Mouse (Mus musculus) brain, adult 2 months (tissue): ENCODE data around the gene Fxyd5.

Source experiments
- DNase-seq: peaks from one replicate; pipeline ENCODE4 v3.0.0; 2011; ENCODE audit warnings: low read depth, low spot score

Fxyd5 gene

DNA sequence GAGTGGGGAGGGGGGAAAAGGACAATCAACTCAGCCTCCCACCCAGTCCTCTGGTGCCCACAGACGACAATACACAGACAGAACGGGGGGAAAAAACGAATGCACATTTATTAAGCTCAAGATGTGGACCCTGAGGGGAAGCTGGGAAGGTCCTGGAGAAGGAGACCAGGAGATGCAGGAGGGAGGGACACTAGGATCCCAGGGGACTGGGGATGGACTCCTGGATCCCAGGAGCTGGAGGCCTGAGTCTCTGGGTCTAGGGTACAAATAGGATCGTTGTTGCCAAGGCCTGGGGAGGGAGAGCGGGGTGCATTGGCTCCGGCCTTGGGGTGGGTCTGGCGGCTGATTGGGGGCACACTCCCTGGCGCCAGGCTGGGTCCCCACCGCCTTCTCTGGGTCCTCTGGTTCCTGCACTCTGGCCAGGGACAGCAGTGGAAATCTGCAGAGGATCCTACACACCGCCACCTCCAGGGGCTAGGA lies at the start of gene Fxyd5:
Gene Fxyd5, minus strand, starts transcription at position 51 of the 480 bp plus-strand sequence.
- DNase-seq, result no peak

DNA sequence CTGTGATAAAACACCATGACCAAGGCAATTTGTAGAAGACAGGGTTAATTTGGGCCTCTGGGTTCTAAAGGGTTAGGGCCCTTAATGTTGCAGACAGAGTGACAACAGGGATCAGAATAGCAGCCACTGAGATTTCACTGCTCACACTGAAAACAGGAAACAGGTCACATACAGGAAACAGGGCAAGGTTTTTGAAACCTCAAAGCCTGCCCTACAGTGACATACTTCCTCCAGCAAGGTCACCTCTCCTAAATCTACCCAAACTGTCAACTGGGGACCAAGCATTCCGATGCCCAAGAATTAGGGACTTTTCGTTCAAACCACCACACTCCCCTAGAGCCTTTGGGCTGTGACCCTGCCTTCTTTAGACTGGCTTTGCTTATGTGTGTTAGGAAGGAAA lies 47.4 kb upstream of the Fxyd5 start:
- no peak for DNase-seq

DNA sequence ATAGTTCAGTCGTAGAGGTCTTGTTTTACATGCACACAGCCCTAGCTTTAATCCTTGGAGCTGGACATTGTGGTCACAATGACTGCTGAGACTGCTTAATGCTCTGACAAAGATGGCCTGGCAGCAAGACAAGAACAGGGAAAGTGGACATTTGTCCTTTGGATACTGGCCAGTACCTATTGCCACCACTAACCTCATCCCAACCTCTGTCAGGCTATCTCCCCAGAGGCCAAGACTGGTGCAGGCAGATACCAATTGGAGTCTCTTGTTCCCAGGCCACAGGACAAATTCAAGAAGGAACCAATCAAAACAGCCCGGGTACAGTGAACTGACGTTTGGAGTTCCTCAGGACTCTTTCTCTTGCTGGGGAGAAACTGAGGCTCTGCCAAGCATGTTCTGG lies 45.9 kb upstream of the Fxyd5 start:
- no peak for DNase-seq

DNA sequence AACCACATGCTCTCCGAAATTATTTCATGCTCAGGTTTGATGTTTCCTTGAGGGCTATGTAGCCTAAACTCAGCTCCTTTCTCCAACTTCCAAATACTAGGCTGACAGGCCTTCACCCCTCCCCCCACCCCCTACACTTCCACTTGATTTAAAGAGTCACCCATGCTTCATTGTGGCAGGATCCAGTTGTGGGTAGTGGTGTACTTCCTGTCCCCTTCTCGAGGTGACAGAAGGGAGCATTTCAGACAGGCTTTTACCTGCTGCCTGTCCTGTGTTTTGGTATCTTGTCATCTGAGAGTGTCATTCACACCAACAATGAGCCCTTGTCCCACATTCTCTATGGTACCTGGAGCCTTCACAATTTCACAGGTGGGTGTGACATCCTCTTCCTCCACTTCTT lies 45.0 kb upstream of the Fxyd5 start:
- no peak for DNase-seq

DNA sequence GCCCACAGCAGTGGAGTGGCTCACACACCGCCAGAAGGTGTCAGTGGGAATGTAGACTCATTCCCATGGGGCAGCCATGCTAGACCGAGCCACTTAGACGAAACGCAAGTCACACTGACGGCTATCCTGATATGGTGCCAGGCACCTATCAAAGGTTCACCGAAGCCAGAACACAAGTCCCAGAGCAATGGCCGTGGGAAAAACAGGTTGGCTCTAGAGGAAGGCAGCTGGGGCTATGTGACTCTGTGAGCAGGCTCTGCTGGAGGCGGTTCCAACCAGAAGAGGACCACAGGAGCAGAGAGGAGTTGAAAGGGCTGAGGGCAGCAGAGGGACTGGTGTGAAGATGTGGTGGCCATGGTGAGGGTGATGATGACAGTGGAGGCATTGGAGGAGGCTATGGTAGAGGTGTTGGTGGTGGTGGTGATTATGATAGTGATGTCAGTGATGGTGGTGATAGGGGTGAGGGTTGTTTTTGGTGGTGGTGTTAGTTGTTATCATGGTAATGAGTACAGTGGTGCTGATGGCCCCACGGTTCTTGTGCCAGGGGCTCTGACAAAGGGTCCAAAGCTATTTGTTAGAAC lies 44.0 kb upstream of the Fxyd5 start:
- no peak for DNase-seq

DNA sequence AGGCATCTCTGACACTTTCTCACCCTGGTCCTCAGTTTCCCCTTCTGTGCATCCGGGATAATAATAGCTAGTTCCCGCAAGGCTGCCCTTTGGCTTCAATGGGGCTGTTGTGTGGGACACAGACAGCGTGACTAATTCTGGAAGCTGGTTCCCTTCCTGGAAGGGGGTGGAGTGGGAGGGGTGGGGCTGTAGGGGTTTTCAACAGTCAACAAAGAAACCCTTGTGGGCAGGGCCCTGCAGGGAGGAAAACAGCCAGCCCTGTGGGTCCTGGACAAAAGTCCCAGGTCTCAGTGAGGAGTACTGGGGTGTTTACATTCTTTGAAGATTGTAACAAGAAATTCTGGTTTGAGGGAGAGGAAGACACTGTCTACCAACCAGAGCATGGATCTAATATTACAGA lies 42.9 kb upstream of the Fxyd5 start:
- DNase-seq, result peak; percentile 88

DNA sequence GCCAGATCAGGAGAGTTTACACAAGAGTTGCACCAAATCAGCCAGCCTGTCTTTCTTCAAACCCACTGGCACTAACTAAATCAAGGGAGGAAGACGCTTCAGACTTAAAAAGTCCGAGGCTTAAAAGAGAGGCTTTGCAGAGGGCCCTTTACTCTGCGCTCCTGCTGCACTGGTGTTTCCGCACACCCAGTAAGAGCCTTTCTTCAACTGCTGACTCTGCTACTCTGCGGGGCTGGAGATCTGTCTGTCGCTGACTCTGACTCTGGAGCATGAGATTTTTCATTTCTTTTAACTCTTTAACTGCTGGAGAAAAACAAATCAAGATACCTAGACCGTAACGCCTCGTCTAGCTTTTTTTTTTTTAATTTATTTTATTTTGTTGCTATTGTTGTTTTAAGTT lies 41.9 kb upstream of the Fxyd5 start:
- no peak for DNase-seq

DNA sequence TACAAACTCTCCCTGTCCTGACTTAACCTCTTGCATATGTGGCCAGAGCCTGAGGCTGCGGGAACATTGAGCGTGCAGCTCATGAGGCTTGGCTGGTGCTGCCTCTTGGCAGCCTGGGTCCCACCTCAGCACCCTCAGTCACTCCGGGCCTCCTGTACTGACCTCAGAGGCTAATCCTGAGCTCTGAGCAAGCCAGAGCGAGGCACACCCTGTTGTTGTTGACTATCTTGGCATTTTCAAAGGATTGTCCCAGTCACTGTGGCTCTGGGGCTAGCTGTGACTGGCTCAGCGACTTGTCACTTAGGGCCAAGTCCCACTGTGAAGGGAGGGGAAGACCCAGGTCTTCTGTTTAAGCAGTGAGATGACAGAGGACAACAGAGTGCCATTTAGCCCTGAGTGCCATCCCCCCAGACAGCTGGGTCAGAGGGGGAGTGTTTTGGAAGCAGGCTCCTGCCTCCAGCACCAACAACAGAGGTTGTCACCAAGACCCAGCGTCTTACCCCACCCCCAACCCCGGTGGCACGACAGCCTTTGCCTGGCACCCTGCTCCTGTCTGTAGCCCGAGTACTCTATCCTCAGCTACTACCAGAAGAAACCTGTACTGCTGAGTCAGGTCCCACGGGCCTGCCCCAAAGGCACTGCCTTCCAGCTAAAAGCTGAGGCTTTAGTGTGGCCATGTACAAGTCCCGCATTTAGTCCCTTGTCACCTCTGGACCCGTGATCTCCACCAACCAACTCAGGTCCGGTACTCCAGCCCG lies 40.7 kb upstream of the Fxyd5 start:
- peak; percentile 93 for DNase-seq

DNA sequence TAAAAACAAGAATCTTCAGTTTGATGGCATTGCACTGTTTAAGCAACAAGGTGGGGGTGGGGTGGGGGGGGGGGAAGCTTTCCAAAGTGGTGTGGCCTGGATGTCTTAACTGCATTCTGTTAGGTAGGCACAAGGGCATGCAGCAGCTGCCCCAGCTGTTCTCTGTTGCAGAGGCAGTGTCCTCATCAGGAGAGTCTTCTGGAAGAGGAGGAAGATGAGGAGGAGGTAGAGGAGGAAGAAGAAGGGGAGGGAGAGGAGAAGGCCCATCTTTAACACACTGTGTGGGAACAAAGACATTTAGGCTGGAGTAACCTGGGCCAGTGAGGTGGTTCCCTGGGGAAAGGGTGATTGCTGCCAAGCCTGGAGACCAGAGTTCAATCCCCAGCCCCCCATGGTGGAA lies 39.8 kb upstream of the Fxyd5 start:
- DNase-seq, result no peak

DNA sequence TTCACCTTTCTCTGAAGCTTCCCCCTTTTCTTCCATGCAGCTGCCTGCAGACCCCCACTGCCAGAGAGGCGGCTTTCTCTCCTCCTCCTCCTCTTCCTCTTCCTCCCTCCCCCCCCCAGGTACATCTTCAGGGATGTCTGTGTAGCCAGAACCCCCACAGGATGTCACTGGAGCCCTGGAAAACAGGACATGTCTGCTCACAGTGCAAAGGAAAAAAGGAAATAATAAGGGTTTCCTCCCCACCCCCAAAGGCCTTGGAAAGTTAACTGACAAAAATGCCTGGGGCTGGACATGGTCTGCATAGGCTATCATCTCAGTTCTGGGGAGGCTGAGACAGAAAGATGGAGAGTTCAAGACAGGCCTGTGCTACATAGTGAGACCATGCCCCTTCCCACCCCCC lies 38.8 kb upstream of the Fxyd5 start:
- no peak for DNase-seq

DNA sequence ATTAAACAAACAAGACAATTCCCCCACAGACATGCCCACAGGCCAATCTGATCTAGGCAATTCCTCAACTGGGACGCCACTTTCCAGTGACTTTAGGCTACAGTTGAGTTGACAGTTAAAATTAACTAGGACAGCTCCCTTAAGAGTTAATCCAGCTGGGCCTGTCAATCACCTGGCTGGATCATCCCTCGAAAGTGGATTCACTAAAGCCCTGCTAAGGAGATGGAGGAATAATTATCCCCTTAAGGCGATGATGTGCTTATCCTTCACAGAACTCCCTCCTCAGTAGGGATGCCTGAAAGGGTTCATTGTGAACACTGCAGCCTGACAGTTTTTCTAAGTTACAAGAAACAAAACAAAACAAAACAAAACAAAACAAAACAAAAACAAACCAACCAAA lies 38.3 kb upstream of the Fxyd5 start:
- DNase-seq, result no peak

DNA sequence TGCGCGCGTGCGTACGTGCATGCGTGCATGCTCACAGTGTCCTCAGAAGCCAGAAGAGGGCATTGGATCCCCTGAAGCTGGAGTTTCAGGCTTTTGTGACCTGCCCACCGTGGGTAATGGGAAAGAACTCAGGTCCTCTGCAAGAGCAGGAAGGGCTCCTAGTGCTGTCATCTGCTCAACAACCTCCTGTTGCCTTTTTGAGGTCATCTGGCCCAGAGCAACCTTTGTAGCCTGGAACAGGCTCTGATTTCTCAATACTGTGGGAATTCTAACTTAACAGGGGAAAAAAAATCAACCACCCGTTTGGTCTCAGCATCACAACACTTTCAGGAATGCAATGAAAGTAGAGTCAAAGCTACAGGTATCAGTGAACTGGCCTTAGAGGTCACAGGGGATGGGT lies 37.4 kb upstream of the Fxyd5 start:
- DNase-seq, result no peak

DNA sequence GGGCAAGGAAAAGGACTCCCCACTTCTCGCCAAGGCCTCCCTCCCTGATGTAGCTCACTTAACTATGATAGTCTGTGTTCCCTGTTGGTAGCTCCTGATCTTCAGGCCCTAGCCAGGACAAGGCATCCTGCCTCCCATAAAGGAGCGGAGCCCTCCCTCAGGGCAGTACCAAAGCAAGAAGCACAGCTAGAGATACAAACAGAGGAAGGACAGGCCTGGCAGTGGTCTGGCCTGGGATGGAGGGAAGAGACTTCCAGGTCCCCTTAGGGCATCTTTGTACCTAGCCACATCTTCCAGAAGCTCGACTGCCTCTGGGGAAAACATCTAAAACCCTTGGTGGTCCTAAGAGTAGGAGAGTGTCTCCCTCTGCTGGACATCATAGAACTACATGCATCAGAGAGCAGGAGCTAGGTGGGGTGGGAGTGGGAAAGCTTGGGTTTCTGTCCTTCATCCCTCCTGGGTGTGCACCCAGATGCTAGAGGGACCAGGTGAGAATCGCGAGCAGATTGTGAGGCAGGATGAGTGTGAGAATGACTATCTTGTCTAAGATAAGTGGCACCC lies 35.7 kb upstream of the Fxyd5 start:
- peak; percentile 83 for DNase-seq

DNA sequence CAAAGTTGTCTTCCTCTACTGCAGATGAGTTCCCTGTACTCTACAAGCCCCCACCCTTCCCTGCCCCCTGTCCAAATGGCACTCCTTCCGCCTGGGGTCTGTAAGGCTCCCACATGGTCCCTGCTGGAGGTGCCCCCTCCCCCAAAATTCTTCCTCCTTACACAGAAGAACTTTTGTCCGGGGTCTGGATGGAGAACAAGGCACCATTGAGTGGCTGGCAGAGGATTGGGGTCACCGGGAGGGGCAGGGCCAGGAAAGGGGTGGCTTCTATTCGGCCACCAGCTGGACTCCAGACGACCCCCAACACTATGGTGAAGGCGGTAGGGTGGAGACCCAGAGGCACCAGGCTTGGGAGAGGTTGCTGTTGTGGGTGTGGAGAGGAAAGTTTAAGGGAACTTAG lies 35.2 kb upstream of the Fxyd5 start:
- peak; percentile 59 for DNase-seq

DNA sequence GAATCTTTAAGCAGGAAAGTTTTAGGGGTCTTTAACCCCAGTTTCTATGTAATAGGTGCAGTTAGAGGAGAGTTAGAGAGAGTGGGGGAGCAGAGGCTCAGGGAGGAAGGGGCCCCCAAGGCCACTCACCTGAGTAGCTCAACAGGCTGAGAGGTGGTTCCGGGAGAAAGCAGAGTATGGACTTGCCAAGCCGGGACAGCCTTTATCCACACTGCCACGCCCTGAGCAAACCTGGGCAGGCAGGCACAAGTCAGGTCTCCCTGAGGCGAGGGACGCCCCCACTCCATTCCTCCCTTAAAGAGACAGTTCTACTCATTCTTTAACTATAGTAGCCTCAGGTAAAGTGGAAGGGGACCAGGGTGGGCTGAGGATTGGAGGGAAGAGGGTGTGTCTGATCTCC lies 34.2 kb upstream of the Fxyd5 start, which contains the start of gene Fxyd3:
Gene Fxyd3, minus strand, starts transcription at position 213 of the 400 bp plus-strand sequence.
- no peak for DNase-seq

DNA sequence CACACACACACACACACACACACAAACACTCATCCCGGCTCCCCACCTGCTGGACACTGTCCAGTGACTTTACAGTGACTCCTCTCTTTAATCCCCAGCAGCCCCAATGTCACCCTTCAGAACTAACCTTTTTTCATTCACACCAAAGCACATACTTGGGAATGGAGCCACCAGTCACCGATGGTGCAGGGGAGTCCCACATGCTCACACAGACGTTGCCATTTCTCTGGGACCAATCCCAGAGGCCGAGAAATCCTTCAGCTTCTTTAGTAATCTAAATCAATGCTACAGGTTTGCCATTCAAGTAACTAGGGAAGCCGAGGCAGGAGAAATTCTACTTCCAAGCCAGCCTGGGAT lies 32.4 kb upstream of the Fxyd5 start:
- peak; percentile 64 for DNase-seq

DNA sequence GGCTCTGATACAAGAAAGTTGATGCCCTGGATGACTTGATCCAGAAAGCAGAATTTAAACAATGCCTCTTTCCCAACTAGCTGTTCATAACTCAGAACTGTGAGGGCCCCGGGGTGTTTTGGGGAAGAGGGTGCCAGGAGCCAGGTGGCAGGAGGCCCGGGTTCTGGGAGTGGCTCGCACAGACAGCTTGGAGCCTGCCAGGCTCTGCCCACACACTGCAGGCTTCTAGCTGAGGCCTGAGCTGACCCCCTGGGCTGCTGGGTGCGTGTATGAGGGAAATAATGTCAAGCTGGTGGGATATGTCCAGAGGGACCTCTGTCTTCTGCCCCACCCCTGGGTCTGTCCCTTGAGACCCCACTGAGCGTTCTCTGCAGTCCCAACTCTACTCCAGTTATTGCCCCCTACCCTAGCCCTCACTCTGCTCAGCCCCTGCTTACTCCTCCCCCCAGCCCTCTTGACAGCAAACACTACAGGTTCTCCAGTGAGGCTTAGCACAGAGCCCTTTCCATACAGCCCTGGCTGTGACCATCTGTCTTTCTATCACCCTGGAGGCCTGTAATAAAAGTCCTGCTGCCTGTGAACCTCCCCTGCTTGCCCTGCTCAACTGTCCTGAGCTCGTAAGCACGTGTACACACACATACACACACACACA lies 31.9 kb upstream of the Fxyd5 start:
- DNase-seq, result peak; percentile 63

DNA sequence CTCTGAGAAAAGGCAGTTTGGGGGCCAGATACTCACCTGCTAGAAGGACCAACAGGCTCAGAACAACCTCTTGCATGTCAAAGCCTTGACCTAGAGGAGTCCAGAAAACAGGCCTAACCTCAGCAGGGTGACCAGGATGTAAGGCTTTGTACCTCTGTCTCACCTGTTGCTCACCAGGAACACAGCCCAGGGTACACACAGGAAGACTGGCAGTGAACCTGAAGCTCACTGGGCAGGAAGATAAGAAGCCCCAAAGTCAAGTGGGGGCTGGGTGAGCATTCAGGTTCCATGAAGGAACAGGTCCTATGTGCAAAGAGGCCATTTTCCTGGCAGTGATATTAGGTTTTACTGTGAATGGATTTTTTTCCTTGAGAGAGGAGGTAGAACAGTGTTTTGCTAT lies 31.3 kb upstream of the Fxyd5 start:
- no peak for DNase-seq

DNA sequence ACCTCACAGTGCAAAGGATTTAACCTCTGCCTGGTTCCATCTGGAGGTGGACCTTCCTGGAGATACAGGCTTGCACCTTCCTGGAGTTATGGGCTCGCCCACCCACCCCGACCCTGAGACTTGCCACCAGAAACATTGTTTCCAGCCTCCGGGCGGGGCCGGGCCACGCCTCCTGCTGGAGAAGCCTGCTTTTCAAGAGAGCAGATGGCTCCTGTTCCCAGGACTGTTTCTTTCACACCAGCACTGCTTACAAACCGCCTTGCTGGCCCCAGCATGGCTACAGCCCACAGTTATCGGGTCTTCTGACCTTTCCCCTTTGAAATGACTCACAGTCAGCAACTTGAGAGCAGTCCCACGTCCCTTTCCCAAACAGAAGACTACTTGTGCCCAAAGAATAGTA lies 30.0 kb upstream of the Fxyd5 start:
- no peak for DNase-seq

DNA sequence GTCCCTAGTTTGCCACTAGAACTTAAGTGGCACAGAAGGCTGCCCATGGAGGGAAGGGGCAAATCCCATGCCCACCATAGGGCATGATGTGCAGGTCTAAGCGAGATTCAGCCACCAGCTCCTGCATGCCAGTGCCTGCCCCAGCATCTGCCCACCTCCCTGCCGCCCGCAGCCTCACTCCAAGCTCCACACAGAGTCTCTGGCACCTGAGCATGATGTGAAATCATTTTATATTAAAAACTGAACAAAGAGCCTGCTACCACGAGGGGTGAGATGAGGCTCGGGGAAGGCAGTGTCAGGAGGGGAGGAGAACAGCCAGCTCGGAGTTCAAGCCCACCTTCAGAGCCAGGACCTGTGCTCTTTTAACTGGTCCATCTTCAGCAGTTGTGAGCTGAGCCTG lies 28.0 kb upstream of the Fxyd5 start:
- no peak for DNase-seq

DNA sequence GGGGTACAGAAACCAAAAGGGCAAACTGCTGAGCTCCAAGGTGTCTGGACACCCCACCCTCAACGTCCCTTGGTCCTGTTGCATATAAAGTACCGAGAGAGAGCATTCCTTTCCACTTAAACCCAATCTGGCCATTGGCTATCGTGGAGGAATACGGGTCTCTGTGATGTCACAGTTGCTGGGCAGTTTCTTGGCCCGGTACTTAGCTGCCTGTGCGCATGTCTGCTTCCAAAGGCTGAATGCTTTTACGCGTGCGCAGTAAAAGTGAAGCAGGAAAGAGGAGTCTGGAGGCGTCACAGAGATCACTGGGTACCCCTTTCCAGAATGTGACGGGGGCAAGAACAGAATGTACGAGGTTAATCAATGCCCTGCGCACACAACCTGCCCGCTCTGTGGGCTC lies 27.2 kb upstream of the Fxyd5 start:
- no peak for DNase-seq

DNA sequence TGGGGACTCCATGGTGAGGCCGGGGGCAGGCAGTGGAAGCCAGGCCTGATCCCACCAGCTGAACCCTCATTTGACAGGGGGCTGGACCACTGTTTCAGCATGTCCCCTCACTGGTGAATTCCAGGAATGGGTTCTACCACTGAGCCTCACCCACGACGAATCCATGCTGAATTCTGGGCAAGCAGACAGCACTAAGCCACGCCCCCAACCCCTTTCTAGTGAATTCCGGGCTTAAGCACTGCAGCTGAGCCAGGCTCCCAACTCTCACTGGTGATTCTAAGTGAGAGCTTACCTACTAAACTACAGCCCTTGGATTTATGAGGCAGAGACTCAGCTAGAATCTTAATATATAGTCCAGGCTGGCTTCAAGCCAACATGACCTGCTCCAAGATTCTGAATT lies 25.6 kb upstream of the Fxyd5 start:
- DNase-seq, result peak; percentile 55

DNA sequence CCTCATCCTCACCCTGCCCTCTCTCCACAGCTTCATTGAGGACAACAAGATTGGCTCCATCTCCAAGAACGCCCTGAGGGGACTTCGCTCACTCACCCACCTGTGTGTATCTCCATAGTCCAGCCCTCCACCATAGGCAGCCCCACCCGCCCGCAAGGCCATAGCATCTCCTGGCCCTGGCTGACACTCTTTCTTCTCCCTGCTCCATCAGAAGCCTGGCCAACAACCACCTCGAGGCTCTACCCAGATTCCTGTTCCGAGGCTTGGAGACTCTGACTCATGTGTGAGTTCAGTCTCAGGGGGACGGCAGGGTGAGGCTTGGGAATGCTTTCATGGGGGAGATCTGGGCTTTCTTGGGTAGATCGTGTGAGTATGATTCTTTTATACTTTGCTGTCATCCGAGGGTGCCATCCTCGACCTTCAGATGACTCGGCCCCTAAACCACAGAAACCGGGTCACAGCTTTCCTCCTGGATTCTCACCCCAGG lies 20.8 kb upstream of the Fxyd5 start:
- DNase-seq, result no peak
